Mouse (Mus musculus) hindbrain, embryonic 14.5 days (tissue): ENCODE measurements around the gene Rasl10a. TPM values are rescaled to one million over a fixed set of nuclear protein-coding genes. Genes with fewer than 3 reads are reported as not detected.

Source experiments
- ATAC-seq: fragments of 200-750 bp; cut with Nextera tagmentation; 2 replicates; pipeline ENCODE4 v1.8.0; 2017; ENCODE audit warnings: moderate number of reproducible peaks, mild to moderate bottlenecking, moderate TSS enrichment, moderate library complexity; ENCODE audit not compliant: low FRiP score
- DNase-seq: peaks from one replicate; pipeline ENCODE4 v3.0.0-alpha.2; 2015; ENCODE audit warnings: low spot score
- H3K27ac ChIP-seq: fragments of 300-500 bp; sonication (generic); 2 replicates; pipeline ENCODE4 v1.5.1; 2014; ENCODE audit warnings: mild to moderate bottlenecking, moderate library complexity
- H3K27me3 ChIP-seq: fragments of 300-500 bp; sonication (generic); 2 replicates; pipeline ENCODE4 v1.6.1; 2014; ENCODE audit warnings: mild to moderate bottlenecking, low read length, mixed read lengths; ENCODE audit not compliant: control insufficient read depth, insufficient read depth
- H3K36me3 ChIP-seq: fragments of 300-500 bp; sonication (generic); replicated peaks from 2 replicates; pipeline ENCODE4 v1.6.1; 2014; ENCODE audit not compliant: control insufficient read depth, insufficient read depth
- H3K4me1 ChIP-seq: fragments of 300-500 bp; sonication (generic); replicated peaks from 2 replicates; pipeline ENCODE4 v1.6.1; 2014; ENCODE audit warnings: antibody characterized with exemption, low read length, mixed read lengths; ENCODE audit not compliant: control insufficient read depth, insufficient read depth
- H3K4me2 ChIP-seq: fragments of 300-500 bp; sonication (generic); replicated peaks from 2 replicates; pipeline ENCODE4 v1.6.1; 2014; ENCODE audit warnings: mild to moderate bottlenecking, moderate library complexity
- H3K4me3 ChIP-seq: fragments of 300-500 bp; sonication (generic); replicated peaks from 2 replicates; pipeline ENCODE4 v1.5.1; 2014; ENCODE audit warnings: mild to moderate bottlenecking, low read length
- H3K9ac ChIP-seq: fragments of 300-500 bp; sonication (generic); 2 replicates; pipeline ENCODE4 v1.6.1; 2014
- H3K9me3 ChIP-seq: fragments of 300-500 bp; sonication (generic); 2 replicates; pipeline ENCODE4 v1.6.1; 2016; ENCODE audit warnings: low read length; ENCODE audit not compliant: control insufficient read depth
- WGBS: fragments of 180-500 bp; shearing (Covaris S2); extraction: QIAGEN DNeasy Blood & Tissue Kit; methylation state at CpG from one replicate; pipeline ENCODE4 v1.1.7; 2014; 5-methylcytosine and 5-hydroxymethylcytosine counted together
- polyA plus RNA-seq: library from polyadenylated mRNA; unstranded; fragments of >200 nt; fragmentation: Nextera tagmentation; extraction: Ambion mirVana; gene quantifications from 2 replicates; pipeline ENCODE4 v1.2.1, GENCODE M21; 2014

Gene Rasl10a
- polyA plus RNA-seq, 1 experiment from 2014 or later: 1.0 TPM

- no peak overlapping the region for H3K9ac ChIP-seq
- no peak overlapping the region for H3K27ac ChIP-seq
- ATAC-seq (no peak), DNase-seq (no peak)
- WGBS: 76% methylated on average over 8 of the region's 8 CpGs
- H3K36me3 ChIP-seq: peaks cover 20% of the 10 kb centered on the region
- peak overlapping the region; percentile 99 for H3K4me3 ChIP-seq
- no peaks in the 10 kb centered on the region for H3K27me3 ChIP-seq
- no peaks in the 10 kb centered on the region for H3K9me3 ChIP-seq
- peak overlapping the region; percentile 87 for H3K4me2 ChIP-seq
- H3K4me1 ChIP-seq: peaks cover 34% of the 10 kb centered on the region
These were observed 38.6 kb downstream of the Rasl10a start for GRCm38 (mm10) chr11:5096480-5097020.

- H3K4me2 ChIP-seq: peak overlapping the region; percentile 87
- peaks cover 35% of the 10 kb centered on the region for H3K4me1 ChIP-seq
- peaks cover 16% of the 10 kb centered on the region for H3K36me3 ChIP-seq
- peak overlapping the region; percentile 98 for H3K9ac ChIP-seq
- WGBS: under 1% methylated on average over 44 of the region's 44 CpGs
- peak overlapping the region; percentile 99 for H3K4me3 ChIP-seq
- DNase-seq (peak; percentile 41), ATAC-seq (no peak)
- peak overlapping the region; percentile 99 for H3K27ac ChIP-seq
- H3K9me3 ChIP-seq: no peaks in the 10 kb centered on the region
- no peaks in the 10 kb centered on the region for H3K27me3 ChIP-seq
These were observed 40.3 kb downstream of the Rasl10a start for GRCm38 (mm10) chr11:5098035-5098735.

DNA sequence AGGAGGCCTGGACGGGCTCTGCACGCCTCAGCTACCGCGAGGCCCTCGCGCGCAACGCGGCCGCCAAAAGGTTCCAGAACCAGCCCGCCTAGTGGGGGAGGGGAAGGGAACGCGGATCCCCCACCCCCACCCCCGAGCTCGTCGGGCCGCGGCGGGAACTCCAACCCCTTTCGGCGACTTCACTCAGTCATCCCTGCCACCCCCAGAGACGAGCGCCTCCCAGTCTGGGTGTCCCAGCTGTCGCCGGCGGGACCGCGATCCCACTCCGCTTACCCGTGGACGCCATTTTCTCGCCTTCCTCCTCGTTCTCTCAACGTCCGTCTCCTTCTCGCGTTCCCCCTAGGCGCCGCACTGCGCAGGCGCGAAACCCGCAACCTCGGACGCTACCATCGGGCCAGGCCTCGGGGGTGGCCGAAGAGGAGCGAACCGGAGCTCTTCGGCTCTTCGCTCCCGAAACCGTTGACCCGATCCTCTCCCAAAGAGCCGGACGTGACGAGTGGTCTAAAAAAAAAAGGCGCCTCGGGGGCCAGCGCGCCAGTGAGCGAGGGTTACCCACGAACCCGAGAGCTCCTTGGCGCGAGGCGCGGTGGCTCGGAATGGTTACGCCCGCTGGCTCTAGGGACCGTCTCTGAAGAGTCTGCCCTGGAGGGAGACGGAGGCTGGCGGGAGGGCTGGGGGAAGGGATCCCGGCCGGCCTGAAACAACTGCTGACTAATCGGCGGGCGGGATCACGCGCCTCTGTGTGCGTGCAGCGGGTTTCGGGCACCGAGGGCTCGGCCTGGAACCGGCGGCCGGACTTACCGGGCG is 41.0 kb downstream of the Rasl10a start, which contains the start of the genes Rhbdd3 and Ewsr1:
Rhbdd3 (plus strand) TSS at position 191 of the 807 bp plus-strand sequence.
Ewsr1 (minus strand) TSS at position 531 of the 807 bp plus-strand sequence.
- H3K4me3 ChIP-seq: peak within 1 kb of the TSS; percentile 99
- H3K4me2 ChIP-seq: peak within 1 kb of the TSS; percentile 87
- H3K27ac ChIP-seq: peak within 1 kb of the TSS; percentile 99
- H3K4me1 ChIP-seq: peaks cover 35% of the 10 kb centered on the region
- peaks cover 20% of the 10 kb centered on the region for H3K36me3 ChIP-seq
- no peaks in the 10 kb centered on the region for H3K27me3 ChIP-seq
- ATAC-seq: peak; percentile 91
- no peaks in the 10 kb centered on the region for H3K9me3 ChIP-seq
- WGBS: under 1% methylated on average over 86 of the region's 92 CpGs
- peak; percentile 98 for DNase-seq
- peak within 1 kb of the TSS; percentile 98 for H3K9ac ChIP-seq

DNA sequence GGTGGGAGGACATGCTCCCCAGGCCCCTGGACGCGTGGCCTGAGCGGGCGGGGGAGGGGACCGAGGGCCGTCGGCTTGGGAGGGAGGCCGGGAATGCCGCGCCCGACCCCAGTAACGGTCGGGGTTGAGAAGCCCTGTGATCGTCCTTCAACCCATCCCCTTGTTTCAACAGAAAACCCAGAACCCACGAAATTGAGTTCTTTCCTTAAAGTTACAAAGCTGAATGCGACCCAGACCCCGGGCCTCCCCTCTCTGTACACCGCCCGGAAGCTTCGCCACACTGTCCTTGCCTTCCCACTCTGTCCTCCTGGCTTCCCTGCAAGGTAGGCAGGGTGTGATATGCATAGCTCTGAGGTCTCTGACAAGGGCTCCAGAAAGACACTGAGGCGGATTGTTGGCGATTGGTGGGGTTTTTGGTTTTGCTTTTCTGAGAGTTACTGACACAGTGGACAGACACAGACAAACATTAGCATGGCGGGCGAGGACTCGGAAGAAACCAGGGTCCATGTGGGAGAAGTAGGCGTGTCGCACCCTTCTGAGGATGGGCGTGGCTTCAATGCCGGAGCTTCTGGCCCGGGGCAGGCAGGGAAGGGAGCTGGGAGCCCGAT is 41.8 kb downstream of the Rasl10a start:
- under 1% methylated on average over 31 of the region's 31 CpGs for WGBS
- DNase-seq (peak; percentile 83), ATAC-seq (peak; percentile 69)
- peak overlapping the region; percentile 87 for H3K4me2 ChIP-seq
- H3K9ac ChIP-seq: peak overlapping the region; percentile 98
- H3K9me3 ChIP-seq: no peaks in the 10 kb centered on the region
- H3K4me1 ChIP-seq: peaks cover 35% of the 10 kb centered on the region
- H3K27ac ChIP-seq: peak overlapping the region; percentile 99
- no peaks in the 10 kb centered on the region for H3K27me3 ChIP-seq
- peak overlapping the region; percentile 99 for H3K4me3 ChIP-seq
- H3K36me3 ChIP-seq: peaks cover 27% of the 10 kb centered on the region

DNA sequence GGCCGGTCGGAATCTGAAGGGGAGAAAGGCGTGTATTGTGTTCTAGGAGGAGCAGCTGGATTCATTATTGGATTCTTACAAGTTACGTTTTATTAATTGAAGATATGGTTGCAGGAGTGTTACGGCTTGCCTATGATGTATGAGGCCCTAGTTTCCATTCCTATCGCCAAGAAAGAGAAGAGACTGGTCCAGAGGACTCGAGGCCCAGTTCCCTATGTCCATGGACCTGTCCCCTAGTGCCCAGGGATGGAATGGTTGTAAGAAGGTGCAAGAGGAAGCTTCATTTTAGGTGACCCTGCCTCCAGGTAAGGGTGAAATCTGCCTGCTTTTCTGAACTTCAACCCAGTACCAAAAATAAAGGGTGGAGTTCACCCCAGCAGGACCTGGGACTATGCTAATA is 42.4 kb downstream of the Rasl10a start:
- 1% methylated on average over 7 of the region's 7 CpGs for WGBS
- no peak for DNase-seq
- no peak for ATAC-seq

DNA sequence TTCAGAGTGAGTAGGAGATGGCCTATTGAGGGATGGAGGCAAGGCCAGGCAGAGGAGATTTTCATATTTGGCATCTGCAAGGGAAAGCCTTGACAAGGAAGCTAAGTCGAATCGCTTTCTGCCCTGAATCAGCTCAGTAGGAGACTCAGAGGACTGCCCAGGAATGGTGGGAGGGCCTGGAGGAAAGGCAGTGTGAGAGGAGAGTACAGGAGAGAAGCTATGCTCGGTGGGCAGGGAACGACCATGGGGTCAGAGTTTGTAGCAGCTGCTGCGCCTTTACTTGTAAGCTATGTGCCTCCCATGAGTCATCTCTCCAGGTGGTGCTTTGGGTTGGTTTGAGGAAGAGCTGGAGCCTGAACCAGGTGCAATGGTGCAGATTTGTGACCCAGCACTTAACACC is 42.9 kb downstream of the Rasl10a start:
- ATAC-seq (no peak), DNase-seq (no peak)
- H3K4me3 ChIP-seq: peak overlapping the region; percentile 99
- H3K36me3 ChIP-seq: peaks cover 37% of the 10 kb centered on the region
- H3K9me3 ChIP-seq: no peaks in the 10 kb centered on the region
- 36% methylated on average over 5 of the region's 5 CpGs for WGBS
- peaks cover 34% of the 10 kb centered on the region for H3K4me1 ChIP-seq
- H3K27ac ChIP-seq: peak overlapping the region; percentile 99; the same call in 1 of the 2 replicates
- peak overlapping the region; percentile 98 for H3K9ac ChIP-seq
- no peaks in the 10 kb centered on the region for H3K27me3 ChIP-seq
- peak overlapping the region; percentile 87 for H3K4me2 ChIP-seq

More for the DNA sequence above, 42.4 kb downstream of the Rasl10a start:
- H3K36me3 ChIP-seq: peaks cover 32% of the 10 kb centered on the region
- peak overlapping the region; percentile 99 for H3K27ac ChIP-seq
- H3K4me1 ChIP-seq: peaks cover 35% of the 10 kb centered on the region
- no peaks in the 10 kb centered on the region for H3K27me3 ChIP-seq
- peak overlapping the region; percentile 98 for H3K9ac ChIP-seq
- peak overlapping the region; percentile 99 for H3K4me3 ChIP-seq
- H3K4me2 ChIP-seq: peak overlapping the region; percentile 87
- H3K9me3 ChIP-seq: no peaks in the 10 kb centered on the region

DNA sequence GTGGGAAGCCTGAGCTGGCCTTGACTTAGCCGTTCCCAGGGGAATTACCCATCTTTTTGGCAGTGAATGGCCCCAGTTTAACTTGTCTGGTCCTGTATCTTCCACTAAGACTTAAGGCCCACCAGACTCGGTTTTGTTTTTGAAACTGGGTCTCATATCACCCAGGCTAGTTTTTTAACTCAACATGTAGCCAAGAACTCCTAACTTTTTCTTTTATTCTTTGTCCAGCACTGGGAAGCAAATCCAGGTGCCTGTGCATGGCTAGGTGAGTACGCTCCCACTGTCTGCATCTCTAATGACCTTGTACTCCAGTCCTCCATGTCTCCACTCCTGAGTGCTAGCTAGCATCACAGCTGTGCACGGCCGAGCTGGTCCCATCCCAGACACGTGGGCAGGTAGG is 43.7 kb downstream of the Rasl10a start:
- no peak overlapping the region for H3K9ac ChIP-seq
- no peak for DNase-seq
- 88% methylated on average over 6 of the region's 6 CpGs for WGBS
- no peak overlapping the region for H3K4me3 ChIP-seq
- H3K27ac ChIP-seq: no peak overlapping the region
- no peaks in the 10 kb centered on the region for H3K9me3 ChIP-seq
- H3K4me1 ChIP-seq: peaks cover 26% of the 10 kb centered on the region
- H3K4me2 ChIP-seq: 0 out of 2 replicates have a peak overlapping the region, but pooled peaks have one; percentile 87
- peaks cover 38% of the 10 kb centered on the region for H3K36me3 ChIP-seq
- no peak for ATAC-seq
- H3K27me3 ChIP-seq: no peaks in the 10 kb centered on the region

- DNase-seq (no peak), ATAC-seq (no peak)
- Histone ChIP-seq H3K9me3 (no peaks in the 10 kb centered on the region), H3K27ac (no peak overlapping the region), H3K36me3 (peaks cover 38% of the 10 kb centered on the region), H3K4me1 (peaks cover 18% of the 10 kb centered on the region), H3K4me3 (no peak overlapping the region), H3K27me3 (no peaks in the 10 kb centered on the region), H3K4me2 (no peak overlapping the region), H3K9ac (no peak overlapping the region)
- 93% methylated on average over 7 of the region's 7 CpGs for WGBS
These were observed 44.5 kb downstream of the Rasl10a start for GRCm38 (mm10) chr11:5102384-5102783.
